Mouse (Mus musculus) cerebellum, adult 9-11 months (tissue): ENCODE results near the gene Slc6a13.
"Not testable (repeated sequence)": the region's sequence is repeated elsewhere in the genome, so short reads cannot be mapped to it uniquely, and the experiment has no call there.

Source experiments
- DNase-seq: peaks from one replicate; pipeline ENCODE4 v3.0.0; 2022

Gene Slc6a13

GRCm38 (mm10) chr6:121328417-121328884 is 28.4 kb downstream of the Slc6a13 start:
- DNase-seq, result peak; percentile 90

- DNase-seq, result peak; percentile 37
Measured at GRCm38 (mm10) chr6:121329848-121330508, 30.0 kb downstream of the Slc6a13 start.

DNA sequence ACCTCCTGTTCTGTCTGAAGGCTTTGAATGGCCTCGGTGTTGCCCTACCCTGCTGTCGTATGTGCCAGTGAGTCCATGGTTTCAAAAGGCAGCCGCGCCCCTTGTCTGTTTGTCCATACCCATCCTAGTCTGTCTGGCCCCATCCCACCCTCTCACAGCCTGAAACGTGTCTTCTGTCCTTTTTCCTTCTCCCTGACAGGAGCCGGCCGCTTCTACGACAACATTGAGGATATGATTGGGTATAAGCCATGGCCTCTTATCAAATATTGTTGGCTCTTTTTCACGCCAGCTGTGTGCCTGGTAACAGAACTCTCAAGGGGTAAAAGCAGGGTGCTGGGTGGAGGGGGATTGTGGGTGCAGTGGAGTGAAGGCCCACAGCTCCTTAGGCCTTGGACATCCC is 35.8 kb downstream of the Slc6a13 start:
- no peak for DNase-seq

DNA sequence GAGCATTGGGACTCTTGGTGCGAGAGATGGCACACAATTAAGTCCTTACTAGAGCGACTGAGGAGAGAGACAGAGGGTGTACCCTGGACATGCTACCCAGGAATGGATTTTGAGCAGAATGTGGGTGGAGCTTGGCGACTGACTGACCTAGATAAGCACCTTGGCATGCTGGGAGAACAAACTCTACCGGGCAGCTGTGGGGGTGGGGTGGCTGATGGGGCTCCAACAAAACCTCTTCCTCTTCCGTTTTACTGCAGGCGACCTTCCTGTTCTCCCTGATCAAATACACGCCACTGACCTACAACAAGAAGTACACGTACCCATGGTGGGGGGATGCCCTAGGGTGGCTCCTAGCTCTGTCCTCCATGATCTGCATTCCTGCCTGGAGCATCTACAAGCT is 36.5 kb downstream of the Slc6a13 start:
- DNase-seq, result no peak

DNA sequence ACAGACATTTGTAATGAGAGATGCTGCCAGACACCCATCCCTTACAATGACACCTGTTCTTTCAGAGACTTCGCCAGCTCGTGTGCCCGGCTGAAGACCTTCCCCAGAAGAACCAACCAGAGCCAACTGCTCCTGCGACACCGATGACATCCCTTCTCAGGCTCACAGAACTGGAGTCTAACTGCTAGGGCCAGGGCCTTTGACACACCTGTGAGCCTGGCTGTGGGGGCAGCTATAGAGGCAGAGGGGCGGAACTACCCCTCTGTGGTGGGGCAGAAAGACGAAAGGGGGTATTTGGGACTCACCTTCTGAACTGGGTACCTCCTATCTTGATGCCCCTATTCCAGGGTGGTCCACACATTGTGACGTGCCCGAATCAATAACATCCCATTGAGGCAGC is 37.2 kb downstream of the Slc6a13 start:
- DNase-seq, result no peak

- DNase-seq, result peak; percentile 66
Measured at GRCm38 (mm10) chr6:121337770-121338518, 37.9 kb downstream of the Slc6a13 start.

- no peak for DNase-seq
Measured at GRCm38 (mm10) chr6:121338519-121338896, 38.5 kb downstream of the Slc6a13 start.

DNA sequence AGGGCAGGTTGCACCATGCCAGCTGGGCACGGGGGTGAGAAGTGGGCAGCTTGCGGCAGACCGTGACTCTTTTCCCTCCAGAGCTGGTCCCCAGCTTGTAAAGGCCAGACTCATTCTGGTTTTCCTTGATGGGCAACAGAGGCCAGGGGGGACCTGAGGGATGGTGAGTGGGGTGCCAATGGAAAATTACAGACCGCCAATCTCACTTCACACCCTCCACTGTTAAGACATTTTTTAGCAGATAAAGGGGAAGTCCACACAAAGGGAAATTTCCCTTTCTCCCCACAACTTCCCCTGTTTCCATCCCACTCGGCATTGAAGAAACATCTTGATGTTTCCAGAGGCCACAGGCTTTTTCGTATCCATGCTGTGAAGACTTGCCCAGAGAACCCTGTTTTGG is 41.6 kb downstream of the Slc6a13 start:
- no peak for DNase-seq

DNA sequence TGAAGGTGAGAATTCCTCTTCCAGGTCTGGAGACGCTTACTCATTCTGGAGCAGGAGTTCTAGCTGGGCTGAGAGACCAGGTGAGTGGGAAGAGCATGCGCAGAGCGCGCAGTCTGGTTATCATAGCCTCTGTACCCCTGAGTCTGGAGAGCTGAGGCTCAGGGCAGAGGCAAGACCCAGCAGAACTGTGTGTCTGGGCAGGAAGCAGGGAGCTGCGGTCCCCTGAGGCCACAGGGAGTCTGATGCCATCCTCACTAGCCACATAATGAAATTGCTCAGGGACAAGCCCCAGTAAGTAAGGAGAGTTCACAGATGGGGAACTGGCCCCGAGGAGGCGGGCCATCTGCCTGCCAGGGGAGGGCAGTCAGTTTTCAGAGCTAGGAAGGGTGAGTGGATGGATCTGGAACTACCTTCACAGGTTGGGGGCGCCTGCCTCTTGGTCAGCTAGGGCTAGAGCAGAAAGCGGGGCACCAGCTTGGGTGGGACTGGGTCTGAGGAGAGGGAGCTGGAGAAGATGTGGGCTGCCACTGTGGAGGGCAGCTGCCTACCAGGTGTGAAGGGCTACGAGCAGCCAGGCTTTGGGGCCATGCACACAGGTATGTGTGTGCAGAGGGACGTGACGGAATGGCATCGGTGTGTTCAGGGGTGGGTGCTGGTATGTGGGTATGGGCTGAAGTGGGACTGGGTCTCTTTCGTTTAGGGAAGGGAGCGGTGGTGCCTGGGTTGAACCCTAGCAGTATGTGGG is 43.2 kb downstream of the Slc6a13 start, which contains the start of gene Slc6a12:
Gene Slc6a12 (plus strand): TSS at position 51 of the 745 bp plus-strand sequence.
- DNase-seq, result no peak

DNA sequence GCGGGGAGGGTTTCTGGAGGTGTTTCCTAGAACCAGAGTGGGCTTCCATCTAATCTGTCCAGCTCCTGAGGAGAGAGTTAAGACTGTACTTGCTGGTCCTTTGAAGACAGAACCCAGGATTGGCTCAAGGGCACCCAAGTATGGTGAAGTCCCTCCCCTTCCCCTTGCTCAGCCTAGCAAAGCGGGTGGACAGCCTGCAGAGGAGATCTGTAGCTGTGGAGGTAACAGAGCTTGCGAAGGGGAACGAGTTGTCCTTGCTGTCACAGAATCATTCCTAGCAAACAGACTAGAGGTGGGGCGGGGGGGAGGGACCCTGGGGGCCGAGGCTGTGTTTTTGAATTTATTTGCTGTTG is 43.7 kb downstream of the Slc6a13 start:
- no peak for DNase-seq

DNA sequence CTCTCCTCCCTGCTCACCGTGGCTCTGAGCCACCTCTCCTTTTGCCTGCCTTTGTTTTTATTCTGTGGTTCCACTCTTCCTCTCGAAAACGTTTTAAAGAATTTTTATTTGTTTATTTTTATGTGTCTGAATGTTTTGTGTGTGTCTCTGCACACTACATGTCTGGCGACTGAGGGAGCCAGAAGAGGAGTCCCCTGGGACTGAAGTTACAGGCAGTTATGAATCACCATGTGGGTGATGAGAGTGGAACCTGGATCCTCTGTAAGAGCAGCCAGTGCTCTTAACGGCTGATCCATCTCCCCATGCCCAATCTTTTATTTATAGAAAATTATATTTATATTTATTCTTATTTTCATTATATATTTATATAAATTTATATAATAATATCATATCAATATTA is 44.3 kb downstream of the Slc6a13 start:
- DNase-seq, result no peak

DNA sequence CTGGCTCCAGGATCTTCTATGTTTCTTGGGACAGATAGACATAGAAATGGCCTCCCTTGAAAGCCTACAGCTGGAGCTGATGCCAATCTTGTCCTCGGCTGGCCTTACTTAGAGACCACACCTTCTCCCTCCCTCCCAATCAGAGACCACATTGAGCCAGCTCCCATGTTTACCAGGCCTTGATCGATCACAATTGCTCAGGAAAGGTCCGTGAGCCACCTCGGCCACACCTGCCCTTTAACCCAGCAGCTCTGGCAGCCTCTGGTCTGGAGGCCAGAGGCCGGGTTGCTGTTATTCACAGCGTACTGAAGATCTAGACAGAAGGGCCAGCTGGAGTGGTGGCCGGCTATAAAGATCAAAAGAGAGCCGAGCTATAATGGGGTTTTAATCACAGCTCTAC is 46.4 kb downstream of the Slc6a13 start:
- DNase-seq, result no peak

DNA sequence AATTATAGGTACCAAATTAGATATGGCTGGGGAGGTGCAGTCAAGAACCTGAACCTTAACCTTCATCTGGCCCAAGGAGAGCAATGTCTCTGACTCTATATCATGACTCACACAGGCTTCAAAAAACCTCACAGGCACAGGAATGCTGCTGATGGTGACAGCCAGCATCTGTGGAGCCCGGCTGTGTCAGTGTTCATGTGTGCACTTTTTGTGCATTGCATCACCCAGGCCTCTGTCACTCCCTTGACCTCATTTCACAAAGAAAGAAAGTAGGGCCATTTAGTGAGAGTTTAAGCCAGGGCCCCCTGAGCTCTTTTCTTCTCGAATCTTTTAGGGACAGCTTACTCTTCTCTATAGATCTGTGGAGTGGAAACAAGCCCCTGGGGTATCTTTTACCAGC is 52.2 kb downstream of the Slc6a13 start:
- no peak for DNase-seq

- DNase-seq, result no peak
Measured at GRCm38 (mm10) chr6:121356041-121356440, 56.0 kb downstream of the Slc6a13 start.

- no peak for DNase-seq
Measured at GRCm38 (mm10) chr6:121357232-121357631, 57.2 kb downstream of the Slc6a13 start.

- no peak for DNase-seq
Measured at GRCm38 (mm10) chr6:121363061-121363460, 63.0 kb downstream of the Slc6a13 start.

DNA sequence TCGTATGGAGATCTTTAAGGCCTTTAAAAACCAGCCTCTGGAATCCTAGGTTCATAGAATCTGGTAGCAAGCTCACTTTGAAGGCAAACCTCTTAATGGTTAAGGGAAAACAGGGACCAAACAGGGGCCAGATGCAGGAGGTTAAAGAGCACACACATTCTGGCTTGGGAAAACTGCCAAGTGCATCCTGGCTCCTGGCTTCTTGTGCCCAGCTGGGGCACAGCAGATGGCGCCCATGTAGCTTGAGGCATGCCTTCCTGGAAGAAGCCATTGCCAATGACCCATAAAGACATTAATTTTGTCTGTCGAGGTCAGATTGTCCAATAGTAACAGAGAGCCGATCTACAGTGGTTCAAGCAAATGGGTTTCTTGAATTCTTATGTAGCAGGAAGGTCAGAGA is 63.9 kb downstream of the Slc6a13 start:
- no peak for DNase-seq

- not testable (repeated sequence) for DNase-seq
Measured at GRCm38 (mm10) chr6:121366537-121366936, 66.5 kb downstream of the Slc6a13 start.

DNA sequence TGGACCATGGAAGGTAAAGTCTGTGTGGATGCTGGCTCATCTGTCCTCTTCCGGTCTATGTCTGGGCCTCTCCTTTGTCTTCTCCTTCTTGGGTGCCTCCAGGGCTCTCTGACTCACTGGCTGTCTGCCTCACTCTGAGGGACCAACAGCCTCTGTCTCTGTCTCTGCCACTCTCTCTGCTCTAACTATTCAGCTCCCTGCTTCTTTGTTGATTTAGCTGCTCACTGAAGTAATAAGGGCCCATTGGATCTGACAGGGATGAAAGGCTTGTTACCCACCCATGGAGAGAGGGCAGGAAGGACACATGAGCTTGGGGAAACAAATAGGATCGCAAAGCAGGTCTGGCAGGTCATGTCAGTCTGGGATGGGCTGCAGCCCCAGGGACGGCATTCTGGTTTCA is 67.1 kb downstream of the Slc6a13 start:
- no peak for DNase-seq

- no peak for DNase-seq
Measured at GRCm38 (mm10) chr6:121371197-121371980, 71.4 kb downstream of the Slc6a13 start.

DNA sequence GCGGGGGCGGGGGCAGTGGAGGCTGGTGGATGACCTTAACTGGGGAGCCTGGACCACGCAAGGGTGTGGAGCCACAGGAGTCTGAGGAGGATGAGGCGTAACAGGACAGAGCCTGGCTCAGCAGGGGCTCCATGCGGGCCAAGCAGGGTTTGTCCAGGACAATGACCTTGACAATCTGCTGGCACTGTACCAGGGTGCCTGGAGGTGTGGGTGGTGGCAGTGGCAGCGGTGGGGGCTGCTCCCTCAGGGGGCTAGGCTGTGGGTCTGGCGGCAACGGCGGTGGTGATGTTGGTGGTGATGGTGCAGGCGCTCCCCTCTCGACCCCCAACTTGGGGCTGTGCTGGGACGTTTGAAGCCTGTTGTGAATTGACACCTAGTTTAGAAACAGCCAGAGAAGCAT is 76.1 kb downstream of the Slc6a13 start:
- no peak for DNase-seq

DNA sequence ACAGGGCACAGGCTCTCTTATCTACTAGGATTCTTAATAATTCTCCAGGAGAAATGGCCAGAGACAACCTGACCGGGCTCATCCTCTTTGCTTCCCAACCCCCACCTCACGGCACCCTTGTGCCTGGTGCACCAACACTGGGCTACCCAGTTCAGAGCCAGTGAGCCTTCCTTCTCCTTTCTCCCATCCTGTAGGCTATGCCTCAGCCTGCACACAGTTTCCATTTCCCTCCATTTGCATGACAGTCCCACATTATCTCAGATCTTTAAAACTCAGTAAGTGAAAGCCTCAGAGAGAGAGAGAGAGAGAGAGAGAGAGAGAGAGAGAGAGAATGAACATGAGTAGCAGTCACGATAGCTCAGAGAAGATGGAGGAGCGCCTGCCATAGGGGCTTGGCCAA is 78.2 kb downstream of the Slc6a13 start:
- no peak for DNase-seq

DNA sequence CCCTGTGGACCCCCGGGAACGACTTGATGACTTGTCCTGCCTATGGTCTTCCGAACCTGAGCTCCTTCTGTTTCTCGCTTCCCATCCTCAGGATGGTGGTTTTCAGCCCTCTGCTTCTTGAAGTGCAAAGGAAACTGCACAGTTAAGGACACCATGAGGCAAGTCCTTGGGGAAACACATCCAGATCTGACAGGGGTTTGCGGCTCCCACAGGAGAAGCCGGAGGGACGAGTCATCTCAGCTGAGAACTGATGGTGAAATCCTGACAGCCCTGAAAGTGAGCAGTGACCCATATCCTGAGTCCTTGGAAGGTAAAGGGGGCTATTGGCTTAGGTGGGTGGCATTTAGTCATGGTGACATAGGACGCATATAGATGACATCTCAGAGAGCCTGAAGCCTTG is 80.5 kb downstream of the Slc6a13 start:
- DNase-seq, result no peak
